In the genomic region with DNA sequence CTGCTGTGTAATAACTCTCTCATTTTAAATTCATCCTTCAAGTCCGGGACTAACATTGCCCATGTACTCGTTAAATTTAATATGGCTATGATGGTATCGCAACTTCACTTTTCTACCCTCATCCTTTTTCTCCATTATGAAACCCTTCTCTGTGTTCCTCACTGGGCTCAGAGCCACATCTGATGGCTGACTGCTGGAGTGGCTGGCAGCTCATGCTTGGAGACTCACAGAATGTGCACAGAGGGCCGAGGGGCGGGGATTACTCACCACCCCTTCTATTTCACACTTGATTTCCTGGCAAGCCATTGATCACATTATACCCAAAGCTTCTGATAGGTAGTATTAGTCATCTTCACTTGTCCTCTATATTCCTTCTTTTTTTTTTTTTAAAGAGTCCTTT, we compare ENCODE assay signal across 19 mouse cellular contexts.
DNase-seq lines count a peak whose midpoint lies in the region; ATAC-seq and TF ChIP-seq lines count a peak whose summit lies in the region.
"Had no signal": no experiment of that assay in that cellular context is flagged by ENCODE, and none has a peak within 500 bp of the region (broad histone marks: within the 10 kb centered on the region; RNA-seq: fewer than 3 reads in every experiment).

No protein-coding gene starts in this region.

- peak; percentile 87 for ATAC-seq in frontal cortex, adult (ENCODE audit: low TSS enrichment)
- ATAC-seq in neural tube, embryonic 15.5 days (ENCODE audit: low FRiP score): no peak

- no peak for TF ChIP-seq CTCF in brain, embryonic 14.5 days (IDR thresholded peaks at IDR 0.05; ENCODE audit: borderline replicate concordance, extremely low read depth, insufficient read depth, insufficient read length)

- H3K9me3 ChIP-seq in neural tube, embryonic 15.5 days (replicated peaks): no peaks in the 10 kb centered on the region
- H3K9me3 ChIP-seq: liver, embryonic 13.5 days had no signal

- H3K36me3 ChIP-seq in neural tube, embryonic 15.5 days: no peaks in the 10 kb centered on the region
- H3K36me3 ChIP-seq: liver, embryonic 13.5 days had no signal

- no peak for TF ChIP-seq POLR2A in brain, embryonic 14.5 days (IDR thresholded peaks at IDR 0.05; ENCODE audit: borderline replicate concordance, extremely low read depth, insufficient read depth, insufficient read length, poor library complexity, severe bottlenecking)

- DNase-seq in cerebellum, postnatal 10 days: peak; percentile 78 to 85
- DNase-seq in cerebellum, adult 18-20 months: no peak
- DNase-seq in frontal cortex, postnatal 14 days (ENCODE audit: low spot score in 2 of 2): no peak
- peak; percentile 64 for DNase-seq in left cerebral cortex, postnatal 4 days
- DNase-seq in left cerebral cortex, postnatal 36 days (ENCODE audit: low spot score in 2 of 2): no peak
- peak; percentile 71 for DNase-seq in brain, embryonic 14.5 days (ENCODE audit: low read depth)
- DNase-seq: adrenal gland, postnatal 10 days; gastrocnemius, postnatal 14 days; heart, adult 11 months; kidney, adult 2 months; liver, embryonic 13.5 days; lung, adult 2 months; lung, postnatal 14 days; right cerebral cortex, postnatal 25 days; thymus, postnatal 14 days had no signal

- H3K4me2 ChIP-seq in neural tube, embryonic 15.5 days: no peak overlapping the region
- H3K4me2 ChIP-seq: heart, embryonic 11.5 days; liver, embryonic 13.5 days had no signal

- WGBS in neural tube, embryonic 15.5 days: 72% methylated on average over 5 of the region's 5 CpGs

- intact Hi-C loops in left cerebral cortex, postnatal 4 days (cut with DNase I): no loop called here
- intact Hi-C loops in left cerebral cortex, postnatal 36 days (cut with DNase I): no loop called here

- H3K4me1 ChIP-seq in neural tube, embryonic 15.5 days: no peaks in the 10 kb centered on the region
- H3K4me1 ChIP-seq: liver, embryonic 13.5 days had no signal

- H3K4me3 ChIP-seq in neural tube, embryonic 15.5 days (replicated peaks): no peak overlapping the region
- H3K4me3 ChIP-seq: liver, embryonic 13.5 days had no signal

- no peak overlapping the region for H3K9ac ChIP-seq in neural tube, embryonic 15.5 days (replicated peaks)
- H3K9ac ChIP-seq: liver, embryonic 13.5 days had no signal

- H3K27me3 ChIP-seq in neural tube, embryonic 15.5 days (replicated peaks): no peaks in the 10 kb centered on the region
- H3K27me3 ChIP-seq: liver, embryonic 13.5 days had no signal

- H3K27ac ChIP-seq in neural tube, embryonic 15.5 days (replicated peaks): no peak overlapping the region
- H3K27ac ChIP-seq: kidney, postnatal 0 days; liver, embryonic 13.5 days had no signal

Comparison
In these comparisons a context has a peak if more than half of its experiments do, and no peak if none do; other contexts are left out.
1. DNase-seq: peak in cerebellum, postnatal 10 days (2 of 2), left cerebral cortex, postnatal 4 days (single experiment) and brain, embryonic 14.5 days (single experiment); none in cerebellum, adult 18-20 months (0 of 2), frontal cortex, postnatal 14 days (0 of 2) and left cerebral cortex, postnatal 36 days (0 of 2).